Mouse (Mus musculus): ENCODE measurements around the gene 4933421I07Rik.
A peak's percentile ranks its signal among the peaks of the same experiment; 100 is the strongest.

4933421I07Rik gene

DNA sequence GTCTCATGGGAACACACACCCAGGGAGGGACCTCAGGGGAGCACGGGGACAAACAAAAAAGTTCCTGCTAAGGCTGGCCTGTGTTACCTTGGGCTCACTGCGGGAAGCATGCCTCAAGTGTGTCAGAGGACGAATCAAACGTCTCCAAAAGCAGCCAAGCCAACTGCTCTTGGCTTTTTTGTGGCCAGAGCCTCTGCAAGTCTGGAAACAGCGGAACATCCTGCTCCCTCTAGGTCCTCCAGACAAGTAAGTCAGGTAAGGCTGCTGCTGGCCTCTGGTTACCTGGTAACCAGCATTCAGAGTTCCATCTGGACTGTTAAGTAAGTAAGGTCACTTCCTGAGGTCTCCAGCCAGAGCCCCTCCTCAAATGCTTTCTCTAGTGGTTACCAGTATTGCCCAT is at the start of gene 4933421I07Rik:
4933421I07Rik (minus strand) TSS at position 271 of the 400 bp plus-strand sequence.
- DNase-seq: no peak

DNA sequence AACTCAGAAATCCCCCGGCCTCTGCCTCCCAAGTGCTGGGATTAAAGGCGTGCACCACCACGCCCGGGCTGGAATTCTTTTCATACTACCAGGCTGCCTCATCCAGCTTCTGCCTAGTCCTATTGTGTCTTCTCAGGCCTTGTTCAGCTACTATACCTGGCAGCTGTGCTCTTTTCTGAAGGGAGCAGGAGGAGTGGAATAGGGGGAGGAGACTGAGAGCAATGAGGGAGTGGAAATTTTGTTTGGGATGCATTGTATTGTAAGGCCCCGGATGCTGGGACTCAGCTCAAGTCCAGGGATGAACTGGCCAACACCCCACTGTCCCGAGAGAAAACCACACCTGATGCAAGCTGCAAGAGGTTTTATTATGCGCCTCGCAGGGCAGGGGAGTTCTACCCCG is 49.4 kb upstream of the 4933421I07Rik start:
- DNase-seq: no peak

DNA sequence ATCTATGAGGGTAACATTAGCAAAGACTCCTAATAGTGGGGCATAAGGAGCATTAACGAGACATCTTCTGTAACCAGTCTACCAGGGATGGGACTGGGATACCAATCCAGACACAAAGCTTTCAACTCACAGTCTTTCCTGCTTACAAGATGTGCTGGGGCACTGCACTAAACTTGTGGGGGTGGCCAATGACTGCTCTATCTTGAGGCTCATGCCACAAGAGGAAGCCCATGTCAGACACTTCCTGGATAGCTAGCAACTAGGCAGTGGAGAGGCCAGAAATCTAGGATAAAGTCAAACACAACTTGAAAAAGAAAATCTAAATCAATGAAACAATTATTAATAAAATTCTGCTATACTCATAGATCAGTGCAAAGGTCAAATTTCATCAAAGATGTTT is 48.3 kb upstream of the 4933421I07Rik start:
- DNase-seq: no peak

DNA sequence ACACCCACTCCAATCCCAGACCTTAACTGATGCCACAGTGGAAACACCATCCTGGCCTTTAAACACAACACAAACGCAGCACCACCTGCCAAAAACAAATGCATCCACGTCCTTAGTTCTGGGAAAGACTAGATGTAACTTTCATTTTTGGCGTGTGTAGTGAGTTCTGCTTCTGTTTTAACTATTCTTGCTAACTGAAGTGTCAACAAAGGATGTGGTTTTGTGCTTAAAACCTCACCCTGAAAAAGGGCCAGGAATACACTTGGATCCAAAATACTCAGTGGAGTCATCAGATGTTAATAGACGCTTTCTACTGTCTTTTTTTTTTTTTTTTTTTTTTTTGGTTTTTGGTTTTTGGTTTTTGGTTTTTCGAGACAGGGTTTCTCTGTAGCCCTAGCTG is 42.9 kb upstream of the 4933421I07Rik start:
- no peak for DNase-seq

DNA sequence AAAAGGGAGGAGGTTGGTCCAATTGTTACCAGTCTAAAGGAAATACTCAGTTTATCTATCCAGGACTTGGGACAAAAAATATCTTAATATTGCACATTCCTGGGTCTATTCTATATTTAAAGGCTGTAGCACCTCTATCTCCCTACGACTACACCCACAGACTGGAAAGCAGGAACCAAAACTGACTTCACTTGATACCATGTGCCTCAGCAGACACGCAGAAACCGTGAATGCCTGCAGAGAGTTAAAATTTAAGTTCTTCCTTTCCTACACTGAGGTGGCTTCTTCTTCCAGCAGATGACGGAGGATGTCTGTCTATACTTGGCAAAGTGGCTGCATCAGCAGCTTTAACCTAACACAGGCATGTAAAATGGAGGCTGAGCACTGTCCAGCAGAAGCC is 42.4 kb upstream of the 4933421I07Rik start:
- no peak for DNase-seq

DNA sequence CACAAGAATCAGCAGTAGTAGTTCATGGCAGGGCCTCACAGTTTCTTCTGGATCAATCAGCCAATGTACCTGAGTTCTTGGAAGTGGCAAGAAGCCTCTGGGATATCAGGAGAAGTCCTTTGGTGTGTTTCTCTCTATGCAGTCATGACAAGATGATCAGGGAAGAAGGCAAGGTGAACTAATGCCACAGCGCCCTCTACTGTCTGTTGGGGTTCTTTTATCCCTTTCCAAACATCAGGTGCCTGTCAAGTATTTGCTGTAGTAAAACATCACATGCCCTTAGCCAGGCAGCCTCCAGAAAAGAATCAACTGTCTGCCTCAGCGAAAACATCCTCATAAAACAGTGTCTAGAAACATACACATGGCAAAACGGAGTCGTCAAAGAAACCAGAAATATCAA is 6.7 kb upstream of the 4933421I07Rik start:
- no peak for DNase-seq

DNA sequence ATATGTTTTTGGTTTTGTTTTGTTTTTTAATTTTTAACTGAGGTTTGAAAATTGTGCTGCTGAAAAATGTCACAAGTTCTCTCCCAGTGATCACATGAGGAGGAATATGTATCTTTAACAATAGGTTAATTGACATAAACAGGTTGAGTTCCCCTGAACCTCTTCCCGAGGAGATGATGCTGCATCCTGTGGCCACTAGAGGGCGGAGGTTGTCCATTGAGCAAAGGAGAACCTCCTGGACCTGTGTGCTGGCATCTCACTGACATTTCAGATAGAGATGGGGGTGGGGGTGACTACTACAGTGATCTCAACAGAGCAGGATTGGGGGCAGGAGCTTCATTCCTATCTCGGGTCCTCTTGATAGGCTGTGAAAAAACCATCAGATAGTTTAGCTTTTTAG is 2.7 kb upstream of the 4933421I07Rik start:
- peak; percentile 10 for DNase-seq

DNA sequence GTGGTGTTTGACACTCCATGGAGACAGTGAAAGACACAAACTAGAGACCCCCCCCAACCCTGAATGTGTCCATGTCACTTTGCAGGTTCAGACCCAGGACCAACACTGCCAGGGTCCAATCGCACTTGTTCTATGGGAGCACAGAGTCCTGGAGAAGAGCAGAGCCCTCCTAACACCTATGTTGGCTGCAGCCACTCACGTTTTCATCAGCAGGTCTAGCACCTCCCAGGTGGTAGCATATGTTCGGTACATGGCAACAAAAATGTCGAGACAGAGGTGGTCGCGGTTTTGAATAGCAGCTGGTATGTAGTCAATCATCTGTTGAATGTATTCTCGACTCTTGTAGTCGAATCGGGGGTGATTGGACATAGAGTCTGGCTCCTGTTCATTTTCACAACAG is 568 bp downstream of the 4933421I07Rik start:
- no peak for DNase-seq
